Mouse (Mus musculus): Measurements from ENCODE around the gene Tm9sf4. TPM values are rescaled to one million over a fixed set of nuclear protein-coding genes. Genes with fewer than 3 reads are reported as not detected.

Tm9sf4 gene
- polyA plus RNA-seq, 1 experiment from 2014 or later: 75.8 TPM

Other genes starting within 250 kb of the Tm9sf4 start
- gene Mylk2, start 250.0 kb upstream of the Tm9sf4 start, polyA plus RNA-seq (2014; fragmentation: Nextera tagmentation; extraction: Ambion mirVana): not detected in 2 replicates
- gene Foxs1, start 228.1 kb upstream of the Tm9sf4 start, polyA plus RNA-seq (2014; fragmentation: Nextera tagmentation; extraction: Ambion mirVana): 0.52 and 0.83 TPM in 2 replicates
- 0.07 TPM in 1 of 2 replicates, not detected in the other for gene Dusp15, start 209.6 kb upstream of the Tm9sf4 start, polyA plus RNA-seq (2014; fragmentation: Nextera tagmentation; extraction: Ambion mirVana)
- gene Ttll9, start 198.8 kb upstream of the Tm9sf4 start, polyA plus RNA-seq (2014; fragmentation: Nextera tagmentation; extraction: Ambion mirVana): 0.76 TPM in 1 of 2 replicates, not detected in the other
- 60.8 and 75.6 TPM in 2 replicates for gene Pdrg1, start 145.9 kb upstream of the Tm9sf4 start, polyA plus RNA-seq (2014; fragmentation: Nextera tagmentation; extraction: Ambion mirVana)
- gene Xkr7, start 129.5 kb upstream of the Tm9sf4 start, polyA plus RNA-seq (2014; fragmentation: Nextera tagmentation; extraction: Ambion mirVana): not detected in 2 replicates
- 5.2 and 6.1 TPM in 2 replicates for gene Ccm2l, start 95.3 kb upstream of the Tm9sf4 start, polyA plus RNA-seq (2014; fragmentation: Nextera tagmentation; extraction: Ambion mirVana)
- 0.87 and 1.6 TPM in 2 replicates for gene Hck, start 52.8 kb upstream of the Tm9sf4 start, polyA plus RNA-seq (2014; fragmentation: Nextera tagmentation; extraction: Ambion mirVana)
- gene Tspyl3, start 64.1 kb downstream of the Tm9sf4 start, polyA plus RNA-seq (2014; fragmentation: Nextera tagmentation; extraction: Ambion mirVana): 4.8 and 5.6 TPM in 2 replicates
- gene Plagl2, start 80.1 kb downstream of the Tm9sf4 start, polyA plus RNA-seq (2014; fragmentation: Nextera tagmentation; extraction: Ambion mirVana): 22.6 and 25.3 TPM in 2 replicates
- gene Pofut1, start 80.2 kb downstream of the Tm9sf4 start, polyA plus RNA-seq (2014; fragmentation: Nextera tagmentation; extraction: Ambion mirVana): 5.8 and 6.6 TPM in 2 replicates
- 3.6 TPM in 2 replicates for gene Kif3b, start 130.1 kb downstream of the Tm9sf4 start, polyA plus RNA-seq (2014; fragmentation: Nextera tagmentation; extraction: Ambion mirVana)
- 11.9 and 13.8 TPM in 2 replicates for gene Asxl1, start 184.5 kb downstream of the Tm9sf4 start, polyA plus RNA-seq (2014; fragmentation: Nextera tagmentation; extraction: Ambion mirVana)